Mouse (Mus musculus): ENCODE results near the gene Nfat5.

DNA sequence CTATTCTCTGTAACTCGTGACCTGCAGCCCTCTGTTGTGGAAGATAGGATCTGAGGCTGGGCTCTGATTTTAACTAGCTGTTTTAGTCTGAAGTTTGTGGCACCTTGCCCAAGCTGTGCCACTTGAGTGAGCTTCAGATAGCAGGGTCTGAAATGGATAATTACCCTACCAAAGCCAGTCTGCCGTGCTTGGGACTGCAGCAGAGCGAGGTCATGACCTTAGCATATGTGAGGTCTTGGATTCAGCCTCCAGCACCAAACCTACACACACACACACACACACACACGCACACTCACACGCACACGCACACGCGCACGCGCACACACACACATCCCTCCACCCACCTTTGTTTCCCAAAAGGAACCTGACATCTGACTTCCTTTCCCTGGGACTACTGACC is 27.5 kb upstream of the Nfat5 start:
- no peak for TF ChIP-seq POLR2A (IDR thresholded peaks at IDR 0.05; ENCODE audit: insufficient read length, low read depth)
- TF ChIP-seq MAX (IDR thresholded peaks at IDR 0.05; ENCODE audit: low read depth), result no peak
- no peak for TF ChIP-seq REST (IDR thresholded peaks at IDR 0.05; ENCODE audit: insufficient read depth, insufficient read length)
- TF ChIP-seq USF1 (IDR thresholded peaks at IDR 0.05; ENCODE audit: low read depth), result no peak
- TF ChIP-seq TCF3 (IDR thresholded peaks at IDR 0.05; ENCODE audit: insufficient read length, low read depth), result no peak
- TF ChIP-seq E2F4 (IDR thresholded peaks at IDR 0.05; ENCODE audit: insufficient read depth), result no peak
- no peak for TF ChIP-seq MYOG (IDR thresholded peaks at IDR 0.05; ENCODE audit: control insufficient read depth in 1 of 3, insufficient read depth in 1 of 3, insufficient read length in 2 of 3, low read depth in 2 of 3)
- no peak for TF ChIP-seq CEBPB (IDR thresholded peaks at IDR 0.05; ENCODE audit: insufficient read depth, poor library complexity, severe bottlenecking)
